Mouse (Mus musculus): ENCODE results near the gene Rai14. TPM values are rescaled to one million over a fixed set of nuclear protein-coding genes. Genes with fewer than 3 reads are reported as not detected.
A peak's percentile ranks its signal among the peaks of the same experiment; 100 is the strongest.

The Rai14 gene
- polyA plus RNA-seq, 1 experiment from 2014 or later = 15.3 TPM

GRCm38 (mm10) chr15:10720671-10721070 is 6.2 kb upstream of the Rai14 start:
- H3K9ac ChIP-seq = no peak overlapping the region
- no peak overlapping the region for H3K4me2 ChIP-seq
- H3K27ac ChIP-seq (replicated peaks) = no peak overlapping the region

GRCm38 (mm10) chr15:10720188-10720587 is 5.8 kb upstream of the Rai14 start:
- H3K9me3 ChIP-seq = peaks cover 12% of the 10 kb centered on the region; the same call in 1 of the 2 replicates
- 81% methylated on average over 11 of the region's 11 CpGs for WGBS
- peaks cover 52% of the 10 kb centered on the region for H3K27me3 ChIP-seq (replicated peaks)
- ATAC-seq (ENCODE audit: extremely low read depth, insufficient number of reproducible peaks, low FRiP score, low TSS enrichment) = no peak
- H3K9ac ChIP-seq = no peak overlapping the region
- H3K4me1 ChIP-seq = peaks cover 17% of the 10 kb centered on the region
- no peak overlapping the region for H3K4me2 ChIP-seq
- no peak overlapping the region for H3K27ac ChIP-seq (replicated peaks)
- no peaks in the 10 kb centered on the region for H3K36me3 ChIP-seq
- H3K4me3 ChIP-seq = no peak overlapping the region

More at GRCm38 (mm10) chr15:10720671-10721070, 6.2 kb upstream of the Rai14 start:
- H3K36me3 ChIP-seq = no peaks in the 10 kb centered on the region
- peaks cover 53% of the 10 kb centered on the region for H3K27me3 ChIP-seq (replicated peaks)
- WGBS = 74% methylated on average over 8 of the region's 8 CpGs
- ATAC-seq (ENCODE audit: extremely low read depth, insufficient number of reproducible peaks, low FRiP score, low TSS enrichment) = no peak
- peaks cover 12% of the 10 kb centered on the region; the same call in 1 of the 2 replicates for H3K9me3 ChIP-seq
- peaks cover 17% of the 10 kb centered on the region for H3K4me1 ChIP-seq
- no peak overlapping the region for H3K4me3 ChIP-seq

DNA sequence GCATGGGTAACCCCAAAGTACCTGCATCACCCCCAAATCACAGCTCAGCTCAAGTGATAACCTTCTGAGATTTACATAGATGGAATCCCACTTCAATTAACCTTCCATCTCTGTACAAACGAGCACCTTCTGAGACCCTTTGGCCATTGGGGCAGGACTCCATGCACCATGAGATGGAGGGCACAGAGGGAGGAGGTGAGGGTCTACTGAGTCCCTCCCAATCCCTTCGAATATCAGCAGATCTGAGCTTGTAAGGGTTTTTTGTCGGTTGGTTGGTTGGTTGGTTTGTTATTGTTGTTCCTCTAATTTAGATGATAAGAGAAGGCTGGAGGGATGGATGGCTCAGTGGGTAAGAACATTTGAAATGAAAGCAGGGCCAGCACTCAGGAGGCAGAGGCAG is 5.1 kb upstream of the Rai14 start:
- Histone ChIP-seq H3K27ac (replicated peaks) (no peak overlapping the region), H3K4me1 (peaks cover 17% of the 10 kb centered on the region), H3K9me3 (peaks cover 12% of the 10 kb centered on the region; the same call in 1 of the 2 replicates), H3K27me3 (replicated peaks) (peaks cover 47% of the 10 kb centered on the region), H3K9ac (no peak overlapping the region), H3K4me3 (no peak overlapping the region), H3K36me3 (no peaks in the 10 kb centered on the region), H3K4me2 (no peak overlapping the region)
- no peak for ATAC-seq (ENCODE audit: extremely low read depth, insufficient number of reproducible peaks, low FRiP score, low TSS enrichment)
- WGBS = 62% methylated on average over 3 of the region's 3 CpGs

- Histone ChIP-seq H3K4me2 (no peak overlapping the region), H3K27ac (replicated peaks) (no peak overlapping the region), H3K36me3 (no peaks in the 10 kb centered on the region), H3K27me3 (replicated peaks) (peaks cover 45% of the 10 kb centered on the region), H3K9ac (no peak overlapping the region), H3K4me3 (no peak overlapping the region), H3K4me1 (peaks cover 17% of the 10 kb centered on the region), H3K9me3 (peaks cover 12% of the 10 kb centered on the region; the same call in 1 of the 2 replicates)
- no peak for ATAC-seq (ENCODE audit: extremely low read depth, insufficient number of reproducible peaks, low FRiP score, low TSS enrichment)
- WGBS = 81% methylated on average over 10 of the region's 10 CpGs
Observed at GRCm38 (mm10) chr15:10718763-10719162, 4.3 kb upstream of the Rai14 start.

DNA sequence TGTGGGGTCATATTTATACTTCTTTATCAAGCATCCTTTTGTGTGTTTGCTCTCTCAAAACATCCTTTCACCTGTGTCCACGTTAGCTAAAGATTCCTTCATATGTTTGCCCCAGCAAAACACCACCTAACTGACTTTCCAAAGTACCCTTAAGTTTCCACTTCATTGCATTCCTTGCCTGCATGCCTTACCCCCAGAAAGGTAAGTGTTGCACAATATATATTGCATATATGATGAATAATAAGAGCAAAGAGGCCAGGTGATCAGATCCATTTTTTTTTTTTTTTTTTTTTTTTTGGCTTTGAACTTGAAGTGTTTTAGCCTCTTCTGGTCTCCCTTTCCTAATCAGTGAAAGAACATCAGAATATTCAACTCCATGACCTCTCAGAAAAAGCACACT is 2.9 kb upstream of the Rai14 start:
- ATAC-seq (ENCODE audit: extremely low read depth, insufficient number of reproducible peaks, low FRiP score, low TSS enrichment) = no peak
- WGBS = 84% methylated on average over 1 of the region's 1 CpGs
- Histone ChIP-seq H3K27me3 (replicated peaks) (peaks cover 56% of the 10 kb centered on the region), H3K4me3 (no peak overlapping the region), H3K9ac (no peak overlapping the region), H3K27ac (replicated peaks) (no peak overlapping the region), H3K9me3 (peaks cover 12% of the 10 kb centered on the region; the same call in 1 of the 2 replicates), H3K36me3 (no peaks in the 10 kb centered on the region), H3K4me2 (no peak overlapping the region), H3K4me1 (peaks cover 10% of the 10 kb centered on the region)

- Histone ChIP-seq H3K36me3 (no peaks in the 10 kb centered on the region), H3K4me3 (no peak overlapping the region), H3K4me2 (no peak overlapping the region), H3K9me3 (peaks cover 12% of the 10 kb centered on the region; the same call in 1 of the 2 replicates), H3K4me1 (peaks cover 10% of the 10 kb centered on the region), H3K9ac (no peak overlapping the region), H3K27ac (replicated peaks) (no peak overlapping the region), H3K27me3 (replicated peaks) (peaks cover 61% of the 10 kb centered on the region)
- no peak for ATAC-seq (ENCODE audit: extremely low read depth, insufficient number of reproducible peaks, low FRiP score, low TSS enrichment)
- 25% methylated on average over 5 of the region's 5 CpGs for WGBS
Observed at GRCm38 (mm10) chr15:10715966-10716365, 1.5 kb upstream of the Rai14 start.

GRCm38 (mm10) chr15:10715139-10715505 is 698 bp upstream of the Rai14 start:
- peak overlapping the region; percentile 96 for H3K4me2 ChIP-seq
- H3K9me3 ChIP-seq = peaks cover 12% of the 10 kb centered on the region; the same call in 1 of the 2 replicates
- H3K27ac ChIP-seq (replicated peaks) = peak overlapping the region; percentile 85
- peaks cover 60% of the 10 kb centered on the region for H3K27me3 ChIP-seq (replicated peaks)
- no peaks in the 10 kb centered on the region for H3K36me3 ChIP-seq
- 2% methylated on average over 10 of the region's 10 CpGs for WGBS
- H3K4me1 ChIP-seq = peaks cover 10% of the 10 kb centered on the region
- H3K9ac ChIP-seq = peak overlapping the region; percentile 89
- ATAC-seq (ENCODE audit: extremely low read depth, insufficient number of reproducible peaks, low FRiP score, low TSS enrichment) = no peak
- H3K4me3 ChIP-seq = peak overlapping the region; percentile 71

- peaks cover 12% of the 10 kb centered on the region; the same call in 1 of the 2 replicates for H3K9me3 ChIP-seq
- ATAC-seq (ENCODE audit: extremely low read depth, insufficient number of reproducible peaks, low FRiP score, low TSS enrichment) = no peak
- H3K9ac ChIP-seq = peak overlapping the region; percentile 89
- H3K4me1 ChIP-seq = peaks cover 10% of the 10 kb centered on the region
- peak overlapping the region; percentile 71 for H3K4me3 ChIP-seq
- H3K36me3 ChIP-seq = peaks cover 6% of the 10 kb centered on the region; the same call in 1 of the 2 replicates
- 2% methylated on average over 35 of the region's 35 CpGs for WGBS
- H3K27ac ChIP-seq (replicated peaks) = peak overlapping the region; percentile 85
- peaks cover 57% of the 10 kb centered on the region for H3K27me3 ChIP-seq (replicated peaks)
- peak overlapping the region; percentile 96 for H3K4me2 ChIP-seq
Observed at GRCm38 (mm10) chr15:10713626-10714316, 653 bp downstream of the Rai14 start.

DNA sequence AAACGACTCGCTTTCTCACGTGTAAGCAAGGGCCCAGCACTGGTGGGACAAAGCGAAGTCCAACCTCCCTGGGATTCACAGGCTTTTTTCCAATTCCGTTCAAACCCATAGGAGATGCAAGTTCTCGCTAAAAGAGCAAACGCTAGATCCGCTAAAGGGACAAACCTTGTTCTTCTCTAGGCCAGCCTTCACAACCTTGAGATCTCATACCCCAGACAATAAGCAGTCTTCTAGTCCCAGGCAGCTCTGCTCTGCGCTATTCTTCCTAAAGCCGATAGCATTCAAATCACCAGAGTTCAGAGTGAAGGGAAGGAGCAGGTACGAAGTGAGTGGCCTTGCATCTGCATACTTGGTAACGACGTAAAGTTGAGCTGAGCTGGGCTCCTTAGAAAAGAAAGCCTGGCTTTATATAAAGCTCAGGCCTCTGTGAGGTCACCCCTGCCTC is 1.2 kb downstream of the Rai14 start:
- H3K9me3 ChIP-seq = peaks cover 12% of the 10 kb centered on the region; the same call in 1 of the 2 replicates
- peak overlapping the region; percentile 71 for H3K4me3 ChIP-seq
- H3K4me2 ChIP-seq = peak overlapping the region; percentile 96
- WGBS = 23% methylated on average over 13 of the region's 13 CpGs
- H3K27me3 ChIP-seq (replicated peaks) = peaks cover 52% of the 10 kb centered on the region
- peaks cover 9% of the 10 kb centered on the region; the same call in 1 of the 2 replicates for H3K36me3 ChIP-seq
- H3K4me1 ChIP-seq = peaks cover 10% of the 10 kb centered on the region
- H3K9ac ChIP-seq = peak overlapping the region; percentile 89
- no peak for ATAC-seq (ENCODE audit: extremely low read depth, insufficient number of reproducible peaks, low FRiP score, low TSS enrichment)
- peak overlapping the region; percentile 85 for H3K27ac ChIP-seq (replicated peaks)

DNA sequence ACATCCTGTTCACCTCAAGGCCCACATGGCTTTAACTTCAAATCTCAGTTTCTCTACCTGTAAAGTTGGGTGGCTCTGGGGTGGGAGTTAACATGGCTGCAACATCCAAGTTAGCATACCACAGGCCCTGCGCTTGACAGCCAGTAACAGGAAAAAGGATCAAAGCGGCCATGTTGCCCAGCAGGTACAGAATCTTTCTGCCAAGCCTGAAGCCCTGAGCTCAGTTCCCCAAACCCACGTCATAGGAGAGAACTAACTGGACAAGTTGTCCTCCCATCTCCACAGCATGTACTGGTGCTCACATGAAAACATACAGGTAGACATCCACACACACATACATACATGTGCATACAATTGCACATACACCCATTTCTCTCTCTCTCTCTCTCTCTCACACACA is 2.1 kb downstream of the Rai14 start:
- Histone ChIP-seq H3K27ac (replicated peaks) (no peak overlapping the region), H3K9ac (peak overlapping the region; percentile 89; the same call in 1 of the 2 replicates), H3K36me3 (peaks cover 16% of the 10 kb centered on the region), H3K4me1 (peaks cover 10% of the 10 kb centered on the region), H3K4me3 (peak overlapping the region; percentile 71), H3K4me2 (peak overlapping the region; percentile 96), H3K27me3 (replicated peaks) (peaks cover 46% of the 10 kb centered on the region), H3K9me3 (peaks cover 7% of the 10 kb centered on the region; the same call in 1 of the 2 replicates)
- 83% methylated on average over 3 of the region's 3 CpGs for WGBS
- no peak for ATAC-seq (ENCODE audit: extremely low read depth, insufficient number of reproducible peaks, low FRiP score, low TSS enrichment)

DNA sequence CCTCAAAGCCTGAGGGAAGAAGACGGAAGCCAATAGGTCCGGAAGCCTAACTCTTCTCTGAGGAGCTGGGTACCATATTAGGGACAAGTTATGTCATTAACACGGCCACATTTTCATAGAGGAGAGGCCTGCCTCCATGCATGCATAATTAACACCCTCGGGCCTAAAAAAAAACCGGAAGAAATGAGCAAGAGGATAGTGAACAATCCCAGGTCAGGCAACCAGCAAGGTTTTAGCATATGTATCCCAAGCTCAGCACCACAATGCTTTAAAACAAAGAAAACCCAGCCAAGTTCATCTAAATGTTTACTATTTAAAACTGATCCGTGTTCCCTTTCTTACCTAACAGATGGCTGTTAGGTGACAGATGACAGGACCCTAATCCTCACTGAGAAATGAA is 3.2 kb downstream of the Rai14 start:
- ATAC-seq (ENCODE audit: extremely low read depth, insufficient number of reproducible peaks, low FRiP score, low TSS enrichment) = no peak
- Histone ChIP-seq H3K4me3 (no peak overlapping the region), H3K4me2 (peak overlapping the region; percentile 96), H3K36me3 (peaks cover 20% of the 10 kb centered on the region), H3K27me3 (replicated peaks) (peaks cover 37% of the 10 kb centered on the region), H3K9ac (no peak overlapping the region), H3K27ac (replicated peaks) (no peak overlapping the region), H3K4me1 (peaks cover 10% of the 10 kb centered on the region), H3K9me3 (no peaks in the 10 kb centered on the region)
- 70% methylated on average over 6 of the region's 6 CpGs for WGBS
